Mouse (Mus musculus) erythroblast, embryonic 14.5 days (primary cell): ENCODE data around the gene Erp27. TPM values are rescaled to one million over a fixed set of nuclear protein-coding genes. Genes with fewer than 3 reads are reported as not detected.

Experiments
- H3K27me3 ChIP-seq: 2 replicates; pipeline ENCODE4 v1.6.1; 2012; ENCODE audit warnings: inconsistent platforms; ENCODE audit not compliant: control insufficient read depth
- H3K36me3 ChIP-seq: 2 replicates; pipeline ENCODE4 v1.6.1; 2012; ENCODE audit warnings: mild to moderate bottlenecking, inconsistent platforms; ENCODE audit not compliant: control insufficient read depth
- H3K4me1 ChIP-seq: 2 replicates; pipeline ENCODE4 v1.6.1; 2012; ENCODE audit warnings: inconsistent platforms; ENCODE audit not compliant: control insufficient read depth
- H3K4me3 ChIP-seq: replicated peaks from 2 replicates; pipeline ENCODE3; 2012; ENCODE audit warnings: moderate library complexity, mild to moderate bottlenecking, inconsistent platforms
- H3K9me3 ChIP-seq: 2 replicates; pipeline ENCODE4 v1.6.1; 2012; ENCODE audit warnings: low read length, inconsistent platforms, mixed read lengths; ENCODE audit not compliant: control insufficient read depth
- GATA1 ChIP-seq: IDR thresholded peaks from 2 replicates; pipeline ENCODE4 v1.6.1; 2012; ENCODE audit warnings: low read length, inconsistent platforms, mixed read lengths
- TAL1 ChIP-seq: IDR thresholded peaks from 3 replicates; pipeline ENCODE4 v1.6.1; 2012; ENCODE audit warnings: low read length, inconsistent platforms, mixed read lengths
- polyA plus RNA-seq: library from polyadenylated mRNA; stranded (reverse); fragments of >175 nt; gene quantifications from 2 replicates; pipeline ENCODE4 v1.2.3, GENCODE M21; 2012

Gene Erp27
- polyA plus RNA-seq, 1 experiment, result not detected

- Histone ChIP-seq H3K4me3 (no peak overlapping the region), H3K9me3 (no peaks in the 10 kb centered on the region), H3K36me3 (no peaks in the 10 kb centered on the region), H3K4me1 (no peaks in the 10 kb centered on the region), H3K27me3 (no peaks in the 10 kb centered on the region)
- no peak for TF ChIP-seq TAL1
- TF ChIP-seq GATA1, result no peak
Observed at GRCm38 (mm10) chr6:136902527-136902926, 19.5 kb downstream of the Erp27 start.

- no peaks in the 10 kb centered on the region for H3K36me3 ChIP-seq
- no peaks in the 10 kb centered on the region for H3K9me3 ChIP-seq
- H3K4me1 ChIP-seq, result no peaks in the 10 kb centered on the region
- TF ChIP-seq TAL1 (no peak), GATA1 (no peak)
- no peaks in the 10 kb centered on the region for H3K27me3 ChIP-seq
- no peak overlapping the region for H3K4me3 ChIP-seq
Observed at GRCm38 (mm10) chr6:136901010-136901409, 21.0 kb downstream of the Erp27 start.

GRCm38 (mm10) chr6:136900369-136901009 is 21.5 kb downstream of the Erp27 start:
- Histone ChIP-seq H3K9me3 (no peaks in the 10 kb centered on the region), H3K36me3 (no peaks in the 10 kb centered on the region), H3K4me1 (no peaks in the 10 kb centered on the region), H3K4me3 (no peak overlapping the region), H3K27me3 (no peaks in the 10 kb centered on the region)
- TF ChIP-seq GATA1, result no peak
- TF ChIP-seq TAL1, result no peak

- Histone ChIP-seq H3K36me3 (no peaks in the 10 kb centered on the region), H3K4me1 (no peaks in the 10 kb centered on the region), H3K9me3 (no peaks in the 10 kb centered on the region), H3K4me3 (no peak overlapping the region), H3K27me3 (no peaks in the 10 kb centered on the region)
- TF ChIP-seq TAL1 (no peak), GATA1 (no peak)
Observed at GRCm38 (mm10) chr6:136898954-136899353, 23.0 kb downstream of the Erp27 start.

- no peaks in the 10 kb centered on the region for H3K9me3 ChIP-seq
- no peak overlapping the region for H3K4me3 ChIP-seq
- H3K36me3 ChIP-seq, result no peaks in the 10 kb centered on the region
- H3K4me1 ChIP-seq, result no peaks in the 10 kb centered on the region
- no peak for TF ChIP-seq TAL1
- no peak for TF ChIP-seq GATA1
- no peaks in the 10 kb centered on the region for H3K27me3 ChIP-seq
Observed at GRCm38 (mm10) chr6:136898222-136898621, 23.8 kb downstream of the Erp27 start.

GRCm38 (mm10) chr6:136897789-136898188 is 24.2 kb downstream of the Erp27 start:
- Histone ChIP-seq H3K27me3 (no peaks in the 10 kb centered on the region), H3K4me3 (no peak overlapping the region), H3K36me3 (no peaks in the 10 kb centered on the region), H3K4me1 (no peaks in the 10 kb centered on the region), H3K9me3 (no peaks in the 10 kb centered on the region)
- TF ChIP-seq TAL1 (no peak), GATA1 (no peak)

GRCm38 (mm10) chr6:136894532-136895339 is 27.2 kb downstream of the Erp27 start:
- no peaks in the 10 kb centered on the region for H3K36me3 ChIP-seq
- H3K4me3 ChIP-seq, result no peak overlapping the region
- no peak for TF ChIP-seq GATA1
- TF ChIP-seq TAL1, result no peak
- peaks cover 2% of the 10 kb centered on the region; the same call in 1 of the 2 replicates for H3K4me1 ChIP-seq
- H3K9me3 ChIP-seq, result no peaks in the 10 kb centered on the region
- H3K27me3 ChIP-seq, result no peaks in the 10 kb centered on the region

GRCm38 (mm10) chr6:136892002-136892401 is 30.0 kb downstream of the Erp27 start:
- H3K4me1 ChIP-seq, result peaks cover 2% of the 10 kb centered on the region; the same call in 1 of the 2 replicates
- no peak overlapping the region for H3K4me3 ChIP-seq
- no peaks in the 10 kb centered on the region for H3K9me3 ChIP-seq
- no peak for TF ChIP-seq GATA1
- TF ChIP-seq TAL1, result no peak
- H3K27me3 ChIP-seq, result no peaks in the 10 kb centered on the region
- H3K36me3 ChIP-seq, result no peaks in the 10 kb centered on the region

GRCm38 (mm10) chr6:136889554-136889953 is 32.4 kb downstream of the Erp27 start:
- Histone ChIP-seq H3K27me3 (no peaks in the 10 kb centered on the region), H3K9me3 (no peaks in the 10 kb centered on the region), H3K4me1 (peaks cover 2% of the 10 kb centered on the region; the same call in 1 of the 2 replicates), H3K4me3 (no peak overlapping the region), H3K36me3 (no peaks in the 10 kb centered on the region)
- no peak for TF ChIP-seq TAL1
- no peak for TF ChIP-seq GATA1
